Mouse (Mus musculus): Measurements from ENCODE around the gene Med24.

The Med24 gene

GRCm38 (mm10) chr11:98750351-98751201 lies 21.3 kb upstream of the Med24 start:
- H3K4me1 ChIP-seq (replicated peaks; ENCODE audit: low read depth, low read length), result peaks cover 92% of the 10 kb centered on the region
- TF ChIP-seq CTCF (conservative IDR thresholded peaks at IDR 0.05; ENCODE audit: low read length), result no peak
- no peak for TF ChIP-seq POU5F1 (IDR thresholded peaks at IDR 0.05; ENCODE audit: borderline replicate concordance, low read length)
- TF ChIP-seq NANOG (IDR thresholded peaks at IDR 0.05; ENCODE audit: borderline replicate concordance, low read length), result no peak

GRCm38 (mm10) chr11:98749716-98750115 lies 20.5 kb upstream of the Med24 start:
- TF ChIP-seq NANOG (IDR thresholded peaks at IDR 0.05; ENCODE audit: borderline replicate concordance, low read length) (no peak), POU5F1 (IDR thresholded peaks at IDR 0.05; ENCODE audit: borderline replicate concordance, low read length) (no peak), CTCF (conservative IDR thresholded peaks at IDR 0.05; ENCODE audit: low read length) (no peak)
- no peaks in the 10 kb centered on the region for H3K36me3 ChIP-seq (ENCODE audit: insufficient read depth, low read length)
- H3K4me3 ChIP-seq (replicated peaks; ENCODE audit: low read length), result no peak overlapping the region
- peaks cover 23% of the 10 kb centered on the region for H3K27me3 ChIP-seq (ENCODE audit: insufficient read depth, low read length)
- no peaks in the 10 kb centered on the region for H3K9me3 ChIP-seq (ENCODE audit: low read length)
- H3K4me1 ChIP-seq (replicated peaks; ENCODE audit: low read depth, low read length), result peaks cover 94% of the 10 kb centered on the region

More at GRCm38 (mm10) chr11:98750351-98751201, 21.3 kb upstream of the Med24 start:
- Histone ChIP-seq H3K4me3 (replicated peaks; ENCODE audit: low read length) (peak overlapping the region; percentile 51; the same call in 1 of the 2 replicates), H3K9me3 (ENCODE audit: low read length) (no peaks in the 10 kb centered on the region), H3K27me3 (ENCODE audit: insufficient read depth, low read length) (peaks cover 23% of the 10 kb centered on the region), H3K36me3 (ENCODE audit: insufficient read depth, low read length) (no peaks in the 10 kb centered on the region)

- TF ChIP-seq POU5F1 (IDR thresholded peaks at IDR 0.05; ENCODE audit: borderline replicate concordance, low read length) (no peak), NANOG (IDR thresholded peaks at IDR 0.05; ENCODE audit: borderline replicate concordance, low read length) (no peak), CTCF (conservative IDR thresholded peaks at IDR 0.05; ENCODE audit: low read length) (no peak)
- peaks cover 23% of the 10 kb centered on the region for H3K27me3 ChIP-seq (ENCODE audit: insufficient read depth, low read length)
- H3K9me3 ChIP-seq (ENCODE audit: low read length), result no peaks in the 10 kb centered on the region
- no peaks in the 10 kb centered on the region for H3K36me3 ChIP-seq (ENCODE audit: insufficient read depth, low read length)
- peak overlapping the region; percentile 44; the same call in 1 of the 2 replicates for H3K4me3 ChIP-seq (replicated peaks; ENCODE audit: low read length)
- peaks cover 94% of the 10 kb centered on the region for H3K4me1 ChIP-seq (replicated peaks; ENCODE audit: low read depth, low read length)
Measured at GRCm38 (mm10) chr11:98748506-98749416, 19.5 kb upstream of the Med24 start.

GRCm38 (mm10) chr11:98747804-98748505 lies 18.7 kb upstream of the Med24 start:
- H3K36me3 ChIP-seq (ENCODE audit: insufficient read depth, low read length), result no peaks in the 10 kb centered on the region
- peak overlapping the region; percentile 35 for H3K4me3 ChIP-seq (replicated peaks; ENCODE audit: low read length)
- no peak for TF ChIP-seq CTCF (conservative IDR thresholded peaks at IDR 0.05; ENCODE audit: low read length)
- H3K4me1 ChIP-seq (replicated peaks; ENCODE audit: low read depth, low read length), result peaks cover 94% of the 10 kb centered on the region
- peaks cover 23% of the 10 kb centered on the region for H3K27me3 ChIP-seq (ENCODE audit: insufficient read depth, low read length)
- no peaks in the 10 kb centered on the region for H3K9me3 ChIP-seq (ENCODE audit: low read length)

GRCm38 (mm10) chr11:98746855-98747693 lies 17.8 kb upstream of the Med24 start:
- TF ChIP-seq POU5F1 (IDR thresholded peaks at IDR 0.05; ENCODE audit: borderline replicate concordance, low read length), result no peak
- no peak for TF ChIP-seq CTCF (conservative IDR thresholded peaks at IDR 0.05; ENCODE audit: low read length)
- TF ChIP-seq NANOG (IDR thresholded peaks at IDR 0.05; ENCODE audit: borderline replicate concordance, low read length), result no peak
- H3K36me3 ChIP-seq (ENCODE audit: insufficient read depth, low read length), result no peaks in the 10 kb centered on the region
- peaks cover 96% of the 10 kb centered on the region for H3K4me1 ChIP-seq (replicated peaks; ENCODE audit: low read depth, low read length)
- H3K27me3 ChIP-seq (ENCODE audit: insufficient read depth, low read length), result peaks cover 23% of the 10 kb centered on the region
- H3K9me3 ChIP-seq (ENCODE audit: low read length), result no peaks in the 10 kb centered on the region
- H3K4me3 ChIP-seq (replicated peaks; ENCODE audit: low read length), result peak overlapping the region; percentile 48

GRCm38 (mm10) chr11:98745932-98746853 lies 17.0 kb upstream of the Med24 start:
- Histone ChIP-seq H3K9me3 (ENCODE audit: low read length) (no peaks in the 10 kb centered on the region), H3K27me3 (ENCODE audit: insufficient read depth, low read length) (peaks cover 23% of the 10 kb centered on the region), H3K36me3 (ENCODE audit: insufficient read depth, low read length) (no peaks in the 10 kb centered on the region), H3K4me3 (replicated peaks; ENCODE audit: low read length) (peak overlapping the region; percentile 20), H3K4me1 (replicated peaks; ENCODE audit: low read depth, low read length) (peaks cover 91% of the 10 kb centered on the region)
- TF ChIP-seq CTCF (conservative IDR thresholded peaks at IDR 0.05; ENCODE audit: low read length), result no peak
- TF ChIP-seq POU5F1 (IDR thresholded peaks at IDR 0.05; ENCODE audit: borderline replicate concordance, low read length), result no peak
- TF ChIP-seq NANOG (IDR thresholded peaks at IDR 0.05; ENCODE audit: borderline replicate concordance, low read length), result no peak

Measured in E14TG2a.4 (cell line).